Mouse (Mus musculus) heart, adult 2 months (tissue): Measurements from ENCODE around the gene Serpina1e.

Source experiments
- CTCF ChIP-seq: fragments of 200-600 bp; IDR thresholded peaks from 2 replicates; pipeline ENCODE4 v1.8.1; 2022; ENCODE audit warnings: antibody characterized with exemption, mild to moderate bottlenecking, moderate library complexity
- POLR2A ChIP-seq: fragments of 200-500 bp; IDR thresholded peaks from 2 replicates; pipeline ENCODE4 v1.6.1; 2011; ENCODE audit warnings: mild to moderate bottlenecking, low read depth, low read length, control low read depth; ENCODE audit not compliant: insufficient read depth

DNA sequence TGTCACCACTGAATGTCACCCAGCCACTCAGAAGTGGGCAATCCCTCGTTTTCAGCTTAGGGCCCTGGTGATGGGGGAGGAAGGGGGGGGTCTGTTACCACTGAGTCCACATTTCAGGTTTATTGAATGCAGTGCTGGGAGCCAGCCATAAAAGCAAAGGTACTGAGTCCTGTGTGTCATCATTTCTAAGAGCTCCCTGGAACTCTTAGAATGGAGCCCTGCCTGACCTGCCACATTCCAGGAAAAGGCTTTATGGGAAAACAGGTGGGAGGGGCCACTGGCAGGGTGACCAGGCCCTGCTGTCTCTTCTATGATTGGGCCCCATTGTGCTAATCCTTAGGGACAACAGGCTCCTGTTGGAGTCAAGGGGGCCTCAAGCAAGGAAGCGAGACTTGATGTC is 37.7 kb upstream of the Serpina1e start:
- TF ChIP-seq POLR2A (no peak), CTCF (no peak)
